Mouse (Mus musculus) midbrain, embryonic 11.5 days (tissue): Measurements from ENCODE around the gene Meis3. TPM values are rescaled to one million over a fixed set of nuclear protein-coding genes. Genes with fewer than 3 reads are reported as not detected.

Source experiments
- ATAC-seq: fragments of 200-750 bp; cut with Nextera tagmentation; 2 replicates; pipeline ENCODE4 v1.8.0; 2017; ENCODE audit warnings: moderate TSS enrichment, moderate library complexity; ENCODE audit not compliant: low FRiP score
- DNase-seq: peaks from one replicate; pipeline ENCODE4 v3.0.0; 2015; ENCODE audit warnings: low spot score; ENCODE audit errors: missing footprints
- H3K27ac ChIP-seq: fragments of 300-500 bp; sonication (generic); 2 replicates; pipeline ENCODE4 v1.5.1; 2014; ENCODE audit warnings: low read depth, low read length
- H3K27me3 ChIP-seq: fragments of 300-500 bp; sonication (generic); 2 replicates; pipeline ENCODE4 v1.6.1; 2014; ENCODE audit warnings: mild to moderate bottlenecking, low read length, moderate library complexity, mixed read lengths; ENCODE audit not compliant: control insufficient read depth, insufficient read depth
- H3K36me3 ChIP-seq: fragments of 300-500 bp; sonication (generic); 2 replicates; pipeline ENCODE4 v1.6.1; 2014; ENCODE audit warnings: mild to moderate bottlenecking, low read length, moderate library complexity, mixed read lengths; ENCODE audit not compliant: control insufficient read depth, insufficient read depth
- H3K4me1 ChIP-seq: fragments of 300-500 bp; sonication (generic); 2 replicates; pipeline ENCODE4 v1.6.1; 2014; ENCODE audit warnings: low read length; ENCODE audit not compliant: control insufficient read depth, insufficient read depth
- H3K4me2 ChIP-seq: fragments of 300-500 bp; sonication (generic); 2 replicates; pipeline ENCODE4 v1.6.1; 2014; ENCODE audit warnings: mild to moderate bottlenecking, moderate library complexity
- H3K4me3 ChIP-seq: fragments of 300-500 bp; sonication (generic); 2 replicates; pipeline ENCODE4 v1.5.1; 2014; ENCODE audit warnings: low read depth, low read length
- H3K9ac ChIP-seq: fragments of 300-500 bp; sonication (generic); 2 replicates; pipeline ENCODE4 v1.6.1; 2014; ENCODE audit warnings: low read length
- H3K9me3 ChIP-seq: fragments of 300-500 bp; sonication (generic); 2 replicates; pipeline ENCODE4 v1.6.1; 2016; ENCODE audit warnings: low read length; ENCODE audit not compliant: control insufficient read depth
- WGBS: fragments of 180-500 bp; shearing (Covaris S2); extraction: QIAGEN DNeasy Blood & Tissue Kit; methylation state at CpG from one replicate; pipeline ENCODE4 v1.1.7; 2014; 5-methylcytosine and 5-hydroxymethylcytosine counted together
- polyA plus RNA-seq: library from polyadenylated mRNA; unstranded; fragments of >200 nt; fragmentation: Nextera tagmentation; extraction: Ambion mirVana; gene quantifications from 2 replicates; pipeline ENCODE4 v1.2.1, GENCODE M21; 2014

Gene Meis3
- polyA plus RNA-seq, 1 experiment from 2014 or later, result 80.7 TPM

- Histone ChIP-seq H3K9ac (no peak overlapping the region), H3K9me3 (no peaks in the 10 kb centered on the region), H3K36me3 (peaks cover 17% of the 10 kb centered on the region), H3K4me3 (no peak overlapping the region), H3K4me1 (no peaks in the 10 kb centered on the region), H3K4me2 (no peak overlapping the region), H3K27me3 (no peaks in the 10 kb centered on the region), H3K27ac (no peak overlapping the region)
- ATAC-seq, result no peak
- no peak for DNase-seq
- 91% methylated on average over 9 of the region's 9 CpGs for WGBS
Observed at GRCm38 (mm10) chr7:16213986-16214385, 39.1 kb downstream of the Meis3 start.

GRCm38 (mm10) chr7:16221582-16222272 lies 46.8 kb downstream of the Meis3 start, which contains the start of gene Dhx34:
Gene Dhx34, minus strand, starts transcription at chr7:16222037.
- Histone ChIP-seq H3K27me3 (no peaks in the 10 kb centered on the region), H3K9me3 (no peaks in the 10 kb centered on the region), H3K27ac (no peak within 1 kb of the TSS), H3K9ac (peak within 1 kb of the TSS; percentile 76), H3K4me3 (peak within 1 kb of the TSS; percentile 59), H3K4me1 (peaks cover 4% of the 10 kb centered on the region), H3K36me3 (no peaks in the 10 kb centered on the region; the same call in 1 of the 2 replicates), H3K4me2 (peak within 1 kb of the TSS; percentile 65)
- ATAC-seq, result peak; percentile 96
- WGBS, result 2% methylated on average over 34 of the region's 34 CpGs
- peak; percentile 100 for DNase-seq

GRCm38 (mm10) chr7:16229869-16230268 lies 55.0 kb downstream of the Meis3 start:
- peaks cover 4% of the 10 kb centered on the region; the same call in 1 of the 2 replicates for H3K9me3 ChIP-seq
- no peaks in the 10 kb centered on the region for H3K4me1 ChIP-seq
- 61% methylated on average over 5 of the region's 5 CpGs for WGBS
- ATAC-seq (no peak), DNase-seq (no peak)
- no peak overlapping the region for H3K4me3 ChIP-seq
- H3K4me2 ChIP-seq, result no peak overlapping the region
- no peak overlapping the region for H3K9ac ChIP-seq
- H3K27me3 ChIP-seq, result no peaks in the 10 kb centered on the region
- no peak overlapping the region for H3K27ac ChIP-seq
- H3K36me3 ChIP-seq, result no peaks in the 10 kb centered on the region

Other genes starting within 250 kb of the Meis3 start
- 186 and 187 TPM in 2 replicates for gene Nop53, start 229.0 kb upstream of the Meis3 start, polyA plus RNA-seq
- gene Ehd2, start 207.5 kb upstream of the Meis3 start, polyA plus RNA-seq, result 8.9 and 10.9 TPM in 2 replicates
- gene Bicra, start 127.2 kb upstream of the Meis3 start, polyA plus RNA-seq, result 5.0 and 6.1 TPM in 2 replicates
- not detected in 2 replicates for gene Zfp541, start 113.3 kb upstream of the Meis3 start, polyA plus RNA-seq
- gene Napa, start 76.6 kb upstream of the Meis3 start, polyA plus RNA-seq, result 162 and 165 TPM in 2 replicates
- gene Kptn, start 55.2 kb upstream of the Meis3 start, polyA plus RNA-seq, result 16.2 and 18.2 TPM in 2 replicates
- 0.27 and 0.34 TPM in 2 replicates for gene Slc8a2, start 45.3 kb upstream of the Meis3 start, polyA plus RNA-seq
- gene Dhx34, start 46.9 kb downstream of the Meis3 start, polyA plus RNA-seq, result 9.0 and 10.3 TPM in 2 replicates
- gene C5ar2, start 69.1 kb downstream of the Meis3 start, polyA plus RNA-seq, result 0.12 TPM in 1 of 2 replicates, not detected in the other
- 1.3 TPM in 2 replicates for gene C5ar1, start 84.5 kb downstream of the Meis3 start, polyA plus RNA-seq
- gene Inafm1, start 98.5 kb downstream of the Meis3 start, polyA plus RNA-seq, result 9.8 and 10.3 TPM in 2 replicates
- 17.9 and 20.2 TPM in 2 replicates for gene Ccdc9, start 111.7 kb downstream of the Meis3 start, polyA plus RNA-seq
- gene Bbc3, start 133.3 kb downstream of the Meis3 start, polyA plus RNA-seq, result 6.3 and 8.3 TPM in 2 replicates
- 382 and 395 TPM in 2 replicates for gene Sae1, start 212.7 kb downstream of the Meis3 start, polyA plus RNA-seq
- 15.5 and 16.1 TPM in 2 replicates for gene Zc3h4, start 225.8 kb downstream of the Meis3 start, polyA plus RNA-seq